In genomic region chr11:77128562-77128961, GRCm38 (mm10) we compare ENCODE assay signal across 33 mouse cellular contexts.
"Had no signal": no experiment of that assay in that cellular context is flagged by ENCODE, and none has a peak within 500 bp of the region (broad histone marks: within the 10 kb centered on the region; RNA-seq: fewer than 3 reads in every experiment).

No protein-coding gene starts in this region.

- H3K27me3 ChIP-seq: heart, embryonic 12.5 days; heart, embryonic 13.5 days; heart, embryonic 15.5 days; hindbrain, embryonic 12.5 days; hindbrain, embryonic 13.5 days; hindbrain, embryonic 15.5 days; intestine, embryonic 15.5 days had no signal

- H3K9me3 ChIP-seq: heart, embryonic 10.5 days; heart, embryonic 12.5 days; heart, embryonic 13.5 days; heart, embryonic 15.5 days; hindbrain, embryonic 12.5 days; hindbrain, embryonic 13.5 days; hindbrain, embryonic 15.5 days; intestine, embryonic 15.5 days had no signal

- H3K4me3 ChIP-seq: heart, embryonic 10.5 days; heart, embryonic 12.5 days; heart, embryonic 13.5 days; heart, embryonic 15.5 days; hindbrain, embryonic 12.5 days; hindbrain, embryonic 13.5 days; hindbrain, embryonic 15.5 days; intestine, embryonic 15.5 days; layer of hippocampus, adult 2 months; left cerebral cortex, adult 2 months had no signal

- H3K9ac ChIP-seq: heart, embryonic 12.5 days; heart, embryonic 13.5 days; heart, embryonic 15.5 days; hindbrain, embryonic 12.5 days; hindbrain, embryonic 13.5 days; hindbrain, embryonic 14.5 days; hindbrain, embryonic 15.5 days; intestine, embryonic 15.5 days had no signal

- ATAC-seq: hindbrain, embryonic 16.5 days; hindbrain, postnatal 0 days; inflammation-experienced regulatory T-cells, adult 6 months; intestine, embryonic 15.5 days; intestine, embryonic 16.5 days; intestine, postnatal 0 days had no signal

- H3K4me1 ChIP-seq: heart, embryonic 10.5 days; heart, embryonic 12.5 days; heart, embryonic 13.5 days; heart, embryonic 15.5 days; hindbrain, embryonic 12.5 days; hindbrain, embryonic 13.5 days; hindbrain, embryonic 15.5 days; intestine, embryonic 15.5 days had no signal

- DNase-seq: heart, postnatal 10 days; heart, postnatal 14 days; heart, postnatal 4 days; kidney, adult 11 months; kidney, adult 18-20 months; kidney, adult 2 months; kidney, adult 8-10 months; kidney, adult 9 months; kidney, postnatal 10 days; kidney, postnatal 14 days; kidney, postnatal 25 days; kidney, postnatal 36 days; kidney, postnatal 4 days; layer of hippocampus, adult 9-11 months; layer of hippocampus, postnatal 36 days had no signal

- H3K27ac ChIP-seq: heart, embryonic 10.5 days; heart, embryonic 13.5 days; heart, embryonic 15.5 days; hindbrain, embryonic 12.5 days; hindbrain, embryonic 13.5 days; hindbrain, embryonic 14.5 days; hindbrain, embryonic 15.5 days; hindbrain, postnatal 0 days; intestine, embryonic 15.5 days; kidney, postnatal 0 days; layer of hippocampus, adult 2 months; left cerebral cortex, adult 2 months had no signal

- H3K36me3 ChIP-seq: heart, embryonic 10.5 days; heart, embryonic 12.5 days; heart, embryonic 13.5 days; heart, embryonic 15.5 days; hindbrain, embryonic 12.5 days; hindbrain, embryonic 13.5 days; hindbrain, embryonic 15.5 days; intestine, embryonic 15.5 days had no signal

- H3K4me2 ChIP-seq: heart, embryonic 11.5 days; heart, embryonic 12.5 days; heart, embryonic 13.5 days; heart, embryonic 15.5 days; hindbrain, embryonic 12.5 days; hindbrain, embryonic 13.5 days; hindbrain, embryonic 14.5 days; hindbrain, embryonic 15.5 days; intestine, embryonic 15.5 days had no signal
